Mouse (Mus musculus) intestine, embryonic 15.5 days (tissue): ENCODE measurements around the gene Il17rc. TPM values are rescaled to one million over a fixed set of nuclear protein-coding genes. Genes with fewer than 3 reads are reported as not detected.

Source experiments
- ATAC-seq: fragments of 200-750 bp; cut with Nextera tagmentation; 2 replicates; pipeline ENCODE4 v1.8.0; 2017; ENCODE audit warnings: moderate TSS enrichment, moderate library complexity
- H3K27ac ChIP-seq: fragments of 300-500 bp; sonication (generic); 2 replicates; pipeline ENCODE4 v1.5.1; 2015; ENCODE audit warnings: mild to moderate bottlenecking, inconsistent platforms
- H3K27me3 ChIP-seq: fragments of 300-500 bp; sonication (generic); replicated peaks from 2 replicates; pipeline ENCODE4 v1.6.1; 2015; ENCODE audit warnings: inconsistent platforms
- H3K36me3 ChIP-seq: fragments of 300-500 bp; sonication (generic); 2 replicates; pipeline ENCODE4 v1.6.1; 2015; ENCODE audit warnings: inconsistent platforms
- H3K4me1 ChIP-seq: fragments of 300-500 bp; sonication (generic); replicated peaks from 2 replicates; pipeline ENCODE4 v1.6.1; 2015; ENCODE audit warnings: inconsistent platforms
- H3K4me2 ChIP-seq: fragments of 300-500 bp; sonication (generic); replicated peaks from 2 replicates; pipeline ENCODE4 v1.6.1; 2015; ENCODE audit warnings: mild to moderate bottlenecking, inconsistent platforms
- H3K4me3 ChIP-seq: fragments of 300-500 bp; sonication (generic); replicated peaks from 2 replicates; pipeline ENCODE4 v1.5.1; 2015; ENCODE audit warnings: inconsistent platforms
- H3K9ac ChIP-seq: fragments of 300-500 bp; sonication (generic); 2 replicates; pipeline ENCODE4 v1.6.1; 2015; ENCODE audit warnings: inconsistent platforms
- H3K9me3 ChIP-seq: fragments of 300-500 bp; sonication (generic); 2 replicates; pipeline ENCODE4 v1.6.1; 2016; ENCODE audit warnings: inconsistent platforms
- WGBS: fragments of 180-500 bp; shearing (Covaris S2); methylation state at CpG from one replicate; pipeline ENCODE4 v1.1.7; 2015; 5-methylcytosine and 5-hydroxymethylcytosine counted together
- polyA plus RNA-seq: library from polyadenylated mRNA; unstranded; fragments of >200 nt; fragmentation: Nextera tagmentation; extraction: Ambion mirVana; gene quantifications from 2 replicates; pipeline ENCODE4 v1.2.1, GENCODE M21; 2015

The Il17rc gene
- polyA plus RNA-seq, result 26.6 and 27.2 TPM in 2 replicates

DNA sequence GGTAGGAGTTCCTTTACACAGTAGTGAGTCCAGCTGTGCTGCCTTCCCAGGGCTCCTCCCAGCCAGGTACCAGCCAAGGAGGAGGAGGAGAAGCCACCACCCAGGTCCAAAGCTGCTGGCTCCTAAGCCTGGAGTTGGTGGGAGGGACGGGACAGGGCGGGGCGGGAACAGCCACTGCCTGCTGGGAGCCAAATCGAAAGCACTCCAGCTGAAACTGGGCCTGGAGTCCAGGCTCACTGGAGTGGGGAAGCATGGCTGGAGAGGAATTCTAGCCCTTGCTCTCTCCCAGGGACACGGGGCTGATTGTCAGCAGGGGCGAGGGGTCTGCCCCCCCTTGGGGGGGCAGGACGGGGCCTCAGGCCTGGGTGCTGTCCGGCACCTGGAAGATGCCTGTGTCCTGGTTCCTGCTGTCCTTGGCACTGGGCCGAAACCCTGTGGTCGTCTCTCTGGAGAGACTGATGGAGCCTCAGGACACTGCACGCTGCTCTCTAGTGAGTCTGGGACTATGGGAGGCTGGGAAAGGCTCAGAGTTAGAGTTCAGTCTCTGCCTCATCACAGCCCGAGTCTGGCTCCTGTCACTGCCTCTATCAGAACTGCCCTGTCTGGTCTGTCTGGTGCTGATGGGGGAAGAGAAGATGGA lies at the start of gene Il17rc:
TSS of gene Il17rc (plus strand) at position 131 of the 640 bp plus-strand sequence.
- ATAC-seq, result peak; percentile 75
- peak within 1 kb of the TSS; percentile 67 for H3K4me2 ChIP-seq
- peak within 1 kb of the TSS; percentile 55 for H3K9ac ChIP-seq
- peak within 1 kb of the TSS; percentile 30 for H3K4me3 ChIP-seq
- H3K9me3 ChIP-seq, result no peaks in the 10 kb centered on the region
- H3K4me1 ChIP-seq, result peaks cover 23% of the 10 kb centered on the region
- H3K27me3 ChIP-seq, result no peaks in the 10 kb centered on the region
- H3K36me3 ChIP-seq, result no peaks in the 10 kb centered on the region
- peak within 1 kb of the TSS; percentile 63 for H3K27ac ChIP-seq
- 17% methylated on average over 12 of the region's 12 CpGs for WGBS

DNA sequence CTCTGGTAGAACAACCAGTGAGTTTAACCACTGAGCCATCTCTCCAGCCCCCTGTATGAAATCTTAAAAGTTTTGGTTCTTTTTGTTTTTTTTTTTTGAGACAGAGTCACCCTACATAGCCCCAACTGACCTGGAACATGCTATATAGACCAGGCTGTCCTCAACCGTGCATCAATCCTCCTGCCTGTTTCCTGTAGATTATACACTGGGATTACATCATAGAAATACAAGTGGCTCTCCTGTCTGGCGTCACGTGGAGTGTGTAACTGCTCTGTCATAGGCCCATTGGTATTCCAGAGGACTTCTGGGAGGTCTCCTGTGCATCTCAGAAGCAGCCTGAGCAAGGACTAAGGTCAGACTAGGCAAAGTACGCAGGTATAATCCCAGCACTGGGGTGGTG lies 48.2 kb upstream of the Il17rc start:
- Histone ChIP-seq H3K36me3 (no peaks in the 10 kb centered on the region), H3K27ac (no peak overlapping the region), H3K4me2 (no peak overlapping the region), H3K4me1 (peaks cover 7% of the 10 kb centered on the region), H3K9me3 (no peaks in the 10 kb centered on the region), H3K9ac (no peak overlapping the region), H3K27me3 (no peaks in the 10 kb centered on the region), H3K4me3 (no peak overlapping the region)
- no peak for ATAC-seq
- WGBS, result 65% methylated on average over 4 of the region's 4 CpGs

DNA sequence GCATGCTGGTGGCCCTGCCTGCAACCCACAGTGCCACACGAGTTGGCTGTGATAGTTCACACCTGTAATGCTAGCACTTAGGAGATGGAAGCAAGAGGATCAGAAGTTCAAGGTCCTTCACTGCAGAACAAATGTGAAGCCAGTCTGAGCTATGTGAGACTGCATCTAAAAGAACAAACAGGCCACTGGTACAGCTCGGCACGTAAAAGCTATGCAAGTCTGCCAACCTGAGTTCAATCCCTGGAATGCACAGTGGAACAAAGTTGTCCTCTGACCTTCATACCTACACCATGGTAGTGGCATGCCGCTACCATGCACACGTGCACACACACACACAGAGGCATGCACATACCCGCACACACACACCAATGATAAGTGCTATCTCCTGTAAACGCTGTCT lies 47.0 kb upstream of the Il17rc start:
- 78% methylated on average over 7 of the region's 7 CpGs for WGBS
- ATAC-seq, result no peak

DNA sequence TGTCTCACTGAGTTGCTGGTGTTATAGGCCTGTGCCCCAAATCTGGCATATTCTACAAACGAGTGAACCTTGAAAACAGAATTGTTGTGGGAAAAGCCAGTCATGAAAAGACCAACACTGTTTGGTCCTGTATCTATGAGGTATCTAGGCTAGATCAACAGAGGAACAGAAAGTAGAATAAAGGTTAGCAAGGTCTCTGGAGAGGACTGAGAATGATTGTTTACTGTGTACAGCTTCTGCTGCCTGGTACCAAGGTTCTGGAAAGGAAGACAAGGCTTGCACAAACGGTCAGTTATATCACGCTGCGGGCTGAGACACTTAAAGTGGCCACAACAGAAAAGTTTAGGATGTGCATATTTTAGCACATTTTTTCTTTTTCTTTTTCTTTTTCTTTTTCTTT lies 44.5 kb upstream of the Il17rc start:
- ATAC-seq, result no peak
- no peak overlapping the region for H3K9ac ChIP-seq
- no peak overlapping the region for H3K4me2 ChIP-seq
- no peak overlapping the region for H3K27ac ChIP-seq
- no peak overlapping the region for H3K4me3 ChIP-seq
- 94% methylated on average over 4 of the region's 4 CpGs for WGBS
- H3K27me3 ChIP-seq, result no peaks in the 10 kb centered on the region
- no peaks in the 10 kb centered on the region for H3K36me3 ChIP-seq
- H3K4me1 ChIP-seq, result no peaks in the 10 kb centered on the region
- H3K9me3 ChIP-seq, result no peaks in the 10 kb centered on the region

More for the DNA sequence above, 47.0 kb upstream of the Il17rc start:
- no peak overlapping the region for H3K4me2 ChIP-seq
- no peaks in the 10 kb centered on the region for H3K36me3 ChIP-seq
- no peak overlapping the region for H3K4me3 ChIP-seq
- H3K27ac ChIP-seq, result no peak overlapping the region
- H3K27me3 ChIP-seq, result no peaks in the 10 kb centered on the region
- no peaks in the 10 kb centered on the region for H3K4me1 ChIP-seq
- H3K9ac ChIP-seq, result no peak overlapping the region
- H3K9me3 ChIP-seq, result no peaks in the 10 kb centered on the region

DNA sequence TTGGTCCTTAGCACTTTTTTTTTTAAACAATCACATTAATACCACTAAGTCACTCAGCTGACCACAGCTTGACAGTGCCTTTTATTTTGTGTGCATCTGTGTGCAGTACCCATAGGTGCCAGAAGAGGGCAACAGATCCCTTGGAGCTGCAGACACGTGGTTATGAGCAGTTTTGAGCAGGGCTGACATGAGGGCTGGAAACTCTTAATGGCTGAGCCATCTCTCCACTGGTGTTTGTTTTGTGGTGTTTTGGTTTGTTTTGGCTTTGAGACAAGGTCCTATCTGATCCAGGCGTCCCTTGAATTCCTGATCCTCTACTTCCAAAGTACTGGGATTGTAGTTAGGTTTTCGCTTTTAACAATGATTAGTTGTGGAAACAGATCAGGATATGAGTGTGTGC lies 43.8 kb upstream of the Il17rc start:
- H3K36me3 ChIP-seq, result no peaks in the 10 kb centered on the region
- H3K4me3 ChIP-seq, result no peak overlapping the region
- no peak overlapping the region for H3K4me2 ChIP-seq
- H3K9me3 ChIP-seq, result no peaks in the 10 kb centered on the region
- no peak overlapping the region for H3K27ac ChIP-seq
- WGBS, result 66% methylated on average over 3 of the region's 3 CpGs
- H3K4me1 ChIP-seq, result no peaks in the 10 kb centered on the region
- ATAC-seq, result no peak
- H3K9ac ChIP-seq, result no peak overlapping the region
- H3K27me3 ChIP-seq, result no peaks in the 10 kb centered on the region

DNA sequence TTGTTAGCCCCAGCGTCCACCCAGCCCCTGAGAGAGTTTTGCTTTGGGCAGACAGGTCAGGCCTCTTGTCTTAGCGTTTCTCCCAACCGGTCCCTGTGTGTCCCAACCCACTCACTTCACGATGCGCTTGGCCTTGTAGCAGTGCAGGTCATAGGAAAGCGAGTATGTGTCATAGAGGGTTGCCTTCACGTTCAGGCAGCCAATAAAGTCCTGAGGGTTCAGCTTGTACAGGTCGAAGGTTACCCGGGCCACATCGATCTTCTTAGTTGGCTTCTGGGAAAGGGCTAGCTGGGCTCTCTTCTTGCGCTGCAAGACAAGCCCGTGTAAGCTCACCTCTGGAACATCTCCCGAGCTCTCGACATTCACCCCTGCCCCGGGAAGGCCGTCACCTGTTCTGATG lies 43.2 kb upstream of the Il17rc start:
- no peak overlapping the region for H3K9ac ChIP-seq
- no peaks in the 10 kb centered on the region for H3K27me3 ChIP-seq
- H3K27ac ChIP-seq, result no peak overlapping the region
- 86% methylated on average over 16 of the region's 16 CpGs for WGBS
- H3K36me3 ChIP-seq, result no peaks in the 10 kb centered on the region
- H3K4me3 ChIP-seq, result no peak overlapping the region
- ATAC-seq, result no peak
- no peak overlapping the region for H3K4me2 ChIP-seq
- no peaks in the 10 kb centered on the region for H3K9me3 ChIP-seq
- H3K4me1 ChIP-seq, result no peaks in the 10 kb centered on the region

DNA sequence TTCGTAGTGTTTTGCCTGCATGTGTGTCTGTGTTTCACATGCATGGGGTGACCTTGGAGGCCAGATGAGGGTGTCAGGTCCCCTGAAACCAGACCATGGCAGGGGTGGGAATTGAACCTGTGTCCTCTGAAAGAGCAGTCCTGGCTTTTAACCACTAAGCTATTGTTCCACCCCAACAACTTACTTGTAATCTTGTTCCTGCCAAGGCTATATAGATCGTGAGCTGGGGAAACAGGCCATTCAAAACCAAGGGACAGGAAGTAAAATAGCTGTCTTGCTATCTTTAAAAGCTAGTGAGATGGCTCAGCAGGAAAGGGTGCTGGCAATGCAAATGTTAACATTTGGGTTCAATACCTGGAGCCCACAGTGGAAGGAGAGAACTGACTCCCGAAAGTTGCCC lies 41.3 kb upstream of the Il17rc start:
- no peak overlapping the region for H3K4me2 ChIP-seq
- no peak overlapping the region for H3K27ac ChIP-seq
- 78% methylated on average over 3 of the region's 3 CpGs for WGBS
- no peaks in the 10 kb centered on the region for H3K27me3 ChIP-seq
- H3K4me1 ChIP-seq, result 0 out of 2 replicates have a peak, but pooled peaks cover 2% of the 10 kb centered on the region
- ATAC-seq, result no peak
- H3K36me3 ChIP-seq, result no peaks in the 10 kb centered on the region
- H3K4me3 ChIP-seq, result no peak overlapping the region
- H3K9me3 ChIP-seq, result no peaks in the 10 kb centered on the region
- no peak overlapping the region for H3K9ac ChIP-seq

DNA sequence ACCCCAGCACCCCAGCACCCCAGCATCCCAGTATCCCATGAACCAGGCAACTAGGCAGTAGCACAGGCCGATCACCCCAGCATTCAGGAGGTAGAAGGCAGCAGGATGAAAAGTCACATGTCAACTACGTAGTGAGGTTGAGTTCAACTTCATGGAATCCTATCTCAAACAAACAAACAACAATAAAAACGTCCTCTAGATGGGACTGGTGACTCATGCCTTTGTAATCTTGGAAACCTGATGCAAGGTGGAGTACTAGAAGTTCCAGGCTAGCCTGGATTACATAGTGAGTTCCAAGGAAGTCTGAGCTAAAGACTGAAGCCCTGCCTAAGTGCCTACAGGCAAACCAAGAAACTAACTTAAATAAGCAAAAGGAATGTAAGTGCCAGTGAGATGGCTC lies 40.4 kb upstream of the Il17rc start:
- Histone ChIP-seq H3K9me3 (no peaks in the 10 kb centered on the region), H3K27me3 (no peaks in the 10 kb centered on the region), H3K4me3 (no peak overlapping the region), H3K4me1 (0 out of 2 replicates have a peak, but pooled peaks cover 2% of the 10 kb centered on the region), H3K27ac (no peak overlapping the region), H3K9ac (no peak overlapping the region), H3K4me2 (no peak overlapping the region), H3K36me3 (no peaks in the 10 kb centered on the region)
- WGBS, result 50% methylated on average over 3 of the region's 3 CpGs
- ATAC-seq, result no peak

DNA sequence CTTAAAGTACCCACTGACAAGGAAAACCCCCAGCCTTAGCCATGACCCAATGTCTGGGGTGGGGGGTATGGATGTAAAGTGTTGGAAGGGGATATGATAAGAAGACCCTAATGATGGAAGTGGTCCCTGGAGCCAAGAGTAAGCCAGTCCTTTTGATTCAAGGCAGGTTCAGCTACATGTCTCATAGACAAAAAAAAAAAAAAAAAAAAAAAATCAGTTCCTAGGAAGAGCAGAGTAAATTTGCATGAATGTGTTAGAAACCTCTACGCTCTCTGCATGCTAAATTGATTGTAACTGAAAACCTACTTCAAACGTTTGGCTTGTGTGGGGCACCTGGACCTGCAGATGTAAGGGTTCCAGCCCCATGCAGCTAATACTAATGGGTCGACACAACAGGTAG lies 39.4 kb upstream of the Il17rc start:
- Histone ChIP-seq H3K9me3 (no peaks in the 10 kb centered on the region), H3K4me1 (0 out of 2 replicates have a peak, but pooled peaks cover 2% of the 10 kb centered on the region), H3K27ac (no peak overlapping the region), H3K9ac (no peak overlapping the region), H3K36me3 (no peaks in the 10 kb centered on the region), H3K4me3 (no peak overlapping the region), H3K4me2 (no peak overlapping the region), H3K27me3 (no peaks in the 10 kb centered on the region)
- ATAC-seq, result no peak
- WGBS, result 67% methylated on average over 3 of the region's 3 CpGs

DNA sequence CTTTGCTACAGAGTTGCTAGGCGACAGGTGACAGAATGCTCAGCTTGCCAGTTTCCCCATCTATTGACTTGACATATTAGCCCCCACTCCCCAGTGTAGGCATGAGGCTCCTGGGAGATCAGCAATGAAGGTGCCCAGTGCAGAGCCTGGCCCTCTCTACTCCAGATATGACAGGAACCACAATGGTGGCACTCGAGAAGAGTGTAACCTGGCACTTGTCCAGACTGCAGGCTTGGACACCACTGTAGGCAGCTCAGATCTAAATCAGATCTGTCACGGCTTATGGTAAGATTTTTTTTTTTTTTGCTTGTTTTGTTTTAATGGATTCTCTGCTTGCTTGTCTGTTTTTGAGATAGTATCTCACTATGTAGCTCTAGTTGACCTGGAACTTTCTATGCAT lies 37.6 kb upstream of the Il17rc start:
- Histone ChIP-seq H3K27ac (no peak overlapping the region), H3K4me1 (0 out of 2 replicates have a peak, but pooled peaks cover 2% of the 10 kb centered on the region), H3K9me3 (no peaks in the 10 kb centered on the region), H3K4me3 (no peak overlapping the region), H3K36me3 (no peaks in the 10 kb centered on the region), H3K27me3 (no peaks in the 10 kb centered on the region), H3K4me2 (no peak overlapping the region), H3K9ac (no peak overlapping the region)
- ATAC-seq, result no peak
- 73% methylated on average over 3 of the region's 3 CpGs for WGBS

DNA sequence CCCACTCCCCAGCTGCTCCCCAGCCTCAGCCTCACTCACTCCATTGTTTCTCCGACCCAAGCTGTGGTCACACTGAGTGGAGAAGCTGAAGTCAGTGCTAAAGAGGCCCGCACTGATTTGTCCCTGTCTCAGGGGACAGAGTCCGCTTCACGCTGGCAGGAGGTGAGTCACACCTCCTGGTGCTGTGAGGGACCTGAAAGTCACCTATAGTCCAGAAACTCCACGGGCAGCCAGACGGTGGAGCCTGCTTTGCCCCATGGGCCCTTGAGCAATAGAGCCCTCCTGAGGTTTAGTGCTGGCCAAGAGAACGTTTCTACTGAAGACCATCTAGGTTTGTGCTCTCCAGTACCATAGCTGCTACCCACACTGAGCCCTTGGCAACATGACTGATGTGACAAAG lies 36.5 kb upstream of the Il17rc start:
- H3K9ac ChIP-seq, result no peak overlapping the region
- 48% methylated on average over 7 of the region's 7 CpGs for WGBS
- H3K27me3 ChIP-seq, result no peaks in the 10 kb centered on the region
- H3K4me1 ChIP-seq, result 0 out of 2 replicates have a peak, but pooled peaks cover 2% of the 10 kb centered on the region
- no peak overlapping the region for H3K4me3 ChIP-seq
- H3K36me3 ChIP-seq, result no peaks in the 10 kb centered on the region
- no peaks in the 10 kb centered on the region for H3K9me3 ChIP-seq
- peak overlapping the region; percentile 54; the same call in 1 of the 2 replicates for H3K27ac ChIP-seq
- ATAC-seq, result peak; percentile 92
- H3K4me2 ChIP-seq, result peak overlapping the region; percentile 35; the same call in 1 of the 2 replicates

DNA sequence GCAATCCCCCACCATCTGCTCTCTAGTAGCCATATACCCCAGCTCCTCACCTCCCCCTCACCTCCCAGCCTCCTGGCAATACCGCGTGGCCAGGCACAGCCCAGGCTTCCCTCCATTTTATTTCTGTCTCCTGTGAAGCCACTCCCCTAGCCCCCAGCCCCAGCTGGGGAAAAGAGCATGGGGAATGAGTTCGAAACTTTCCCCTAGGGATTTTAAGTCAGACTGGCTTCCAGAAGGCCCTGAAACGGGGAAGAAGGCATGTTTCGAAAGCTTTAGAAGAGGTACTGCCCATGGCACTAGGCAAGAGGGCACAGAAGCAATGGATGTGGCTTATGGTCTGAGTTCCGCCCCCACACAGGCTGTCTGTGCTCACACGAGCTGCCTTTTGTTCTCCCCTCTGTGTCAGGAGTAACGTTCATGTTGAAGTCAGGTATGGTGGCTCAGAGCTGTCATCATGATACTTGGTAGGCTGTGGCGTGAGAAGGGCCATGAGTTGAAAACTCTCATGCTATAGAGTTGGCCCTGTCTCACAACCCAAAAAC lies 35.5 kb upstream of the Il17rc start, which contains the start of gene Cidec:
TSS of gene Cidec (minus strand) at position 97 of the 542 bp plus-strand sequence.
- Histone ChIP-seq H3K4me3 (no peak within 1 kb of the TSS), H3K9me3 (no peaks in the 10 kb centered on the region), H3K4me1 (0 out of 2 replicates have a peak, but pooled peaks cover 2% of the 10 kb centered on the region), H3K4me2 (peak within 1 kb of the TSS; percentile 35; the same call in 1 of the 2 replicates), H3K9ac (no peak within 1 kb of the TSS), H3K27me3 (no peaks in the 10 kb centered on the region), H3K27ac (0 out of 2 replicates have a peak within 1 kb of the TSS, but pooled peaks have one; percentile 54), H3K36me3 (no peaks in the 10 kb centered on the region)
- 82% methylated on average over 9 of the region's 9 CpGs for WGBS
- ATAC-seq, result no peak

DNA sequence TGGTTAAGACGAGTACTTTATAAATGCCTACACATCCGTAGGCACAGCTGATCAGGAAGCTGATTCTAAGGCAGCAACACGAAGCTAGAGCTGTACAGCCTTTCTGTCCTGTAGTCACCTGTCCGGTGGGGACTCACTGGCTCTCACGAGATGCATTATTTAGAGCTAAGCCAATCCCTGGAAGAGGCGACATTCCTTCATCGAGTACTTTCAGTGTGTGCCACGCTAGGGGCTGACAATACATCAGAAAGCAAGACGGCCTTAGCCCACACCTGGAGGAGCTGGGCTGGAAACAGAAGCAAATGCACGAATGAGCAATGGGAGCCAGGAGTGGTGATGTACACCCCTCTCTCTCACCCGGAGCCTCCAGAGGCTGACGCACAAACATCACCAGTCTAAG lies 34.1 kb upstream of the Il17rc start:
- no peaks in the 10 kb centered on the region for H3K36me3 ChIP-seq
- no peak overlapping the region for H3K4me3 ChIP-seq
- no peaks in the 10 kb centered on the region for H3K27me3 ChIP-seq
- no peak overlapping the region for H3K4me2 ChIP-seq
- H3K9me3 ChIP-seq, result no peaks in the 10 kb centered on the region
- WGBS, result 74% methylated on average over 12 of the region's 12 CpGs
- H3K9ac ChIP-seq, result no peak overlapping the region
- H3K4me1 ChIP-seq, result 0 out of 2 replicates have a peak, but pooled peaks cover 2% of the 10 kb centered on the region
- no peak for ATAC-seq
- H3K27ac ChIP-seq, result no peak overlapping the region
